Mouse (Mus musculus) lung, embryonic 14.5 days (tissue): Measurements from ENCODE around the gene Fbxo7. TPM values are rescaled to one million over a fixed set of nuclear protein-coding genes. Genes with fewer than 3 reads are reported as not detected.

Source experiments
- ATAC-seq: fragments of 200-750 bp; cut with Nextera tagmentation; 2 replicates; pipeline ENCODE4 v1.8.0; 2017; ENCODE audit warnings: mild to moderate bottlenecking, moderate TSS enrichment, moderate library complexity; ENCODE audit not compliant: insufficient read depth
- DNase-seq: peaks from one replicate; pipeline ENCODE4 v3.0.0-alpha.2; 2015
- H3K27ac ChIP-seq: fragments of 300-500 bp; sonication (generic); 2 replicates; pipeline ENCODE4 v1.5.1; 2014; ENCODE audit warnings: low read depth, mild to moderate bottlenecking, moderate library complexity
- H3K27me3 ChIP-seq: fragments of 300-500 bp; sonication (generic); 2 replicates; pipeline ENCODE4 v1.6.1; 2014; ENCODE audit warnings: low read length, control low read depth; ENCODE audit not compliant: insufficient read depth
- H3K36me3 ChIP-seq: fragments of 300-500 bp; sonication (generic); 2 replicates; pipeline ENCODE4 v1.6.1; 2014; ENCODE audit warnings: control low read depth; ENCODE audit not compliant: insufficient read depth
- H3K4me1 ChIP-seq: fragments of 300-500 bp; sonication (generic); 2 replicates; pipeline ENCODE4 v1.6.1; 2014; ENCODE audit warnings: antibody characterized with exemption, control low read depth; ENCODE audit not compliant: insufficient read depth
- H3K4me2 ChIP-seq: fragments of 300-500 bp; sonication (generic); 2 replicates; pipeline ENCODE4 v1.6.1; 2014; ENCODE audit warnings: mild to moderate bottlenecking
- H3K4me3 ChIP-seq: fragments of 300-500 bp; sonication (generic); 2 replicates; pipeline ENCODE4 v1.5.1; 2014; ENCODE audit warnings: low read depth, low read length
- H3K9ac ChIP-seq: fragments of 300-500 bp; sonication (generic); 2 replicates; pipeline ENCODE4 v1.6.1; 2014
- H3K9me3 ChIP-seq: fragments of 300-500 bp; sonication (generic); 2 replicates; pipeline ENCODE4 v1.6.1; 2016; ENCODE audit warnings: low read depth, low read length, control low read depth
- CTCF ChIP-seq: IDR thresholded peaks from 2 replicates; pipeline ENCODE4 v1.5.1; 2016; ENCODE audit warnings: antibody characterized with exemption, low read depth
- WGBS: fragments of 180-500 bp; shearing (Covaris S2); extraction: QIAGEN DNeasy Blood & Tissue Kit; methylation state at CpG from one replicate; pipeline ENCODE4 v1.1.7; 2014; 5-methylcytosine and 5-hydroxymethylcytosine counted together
- polyA plus RNA-seq: library from polyadenylated mRNA; unstranded; fragments of >200 nt; fragmentation: Nextera tagmentation; extraction: Ambion mirVana; gene quantifications from 2 replicates; pipeline ENCODE4 v1.2.1, GENCODE M21; 2014

Gene Fbxo7
- polyA plus RNA-seq, 1 experiment from 2014 or later = 21.3 TPM

DNA sequence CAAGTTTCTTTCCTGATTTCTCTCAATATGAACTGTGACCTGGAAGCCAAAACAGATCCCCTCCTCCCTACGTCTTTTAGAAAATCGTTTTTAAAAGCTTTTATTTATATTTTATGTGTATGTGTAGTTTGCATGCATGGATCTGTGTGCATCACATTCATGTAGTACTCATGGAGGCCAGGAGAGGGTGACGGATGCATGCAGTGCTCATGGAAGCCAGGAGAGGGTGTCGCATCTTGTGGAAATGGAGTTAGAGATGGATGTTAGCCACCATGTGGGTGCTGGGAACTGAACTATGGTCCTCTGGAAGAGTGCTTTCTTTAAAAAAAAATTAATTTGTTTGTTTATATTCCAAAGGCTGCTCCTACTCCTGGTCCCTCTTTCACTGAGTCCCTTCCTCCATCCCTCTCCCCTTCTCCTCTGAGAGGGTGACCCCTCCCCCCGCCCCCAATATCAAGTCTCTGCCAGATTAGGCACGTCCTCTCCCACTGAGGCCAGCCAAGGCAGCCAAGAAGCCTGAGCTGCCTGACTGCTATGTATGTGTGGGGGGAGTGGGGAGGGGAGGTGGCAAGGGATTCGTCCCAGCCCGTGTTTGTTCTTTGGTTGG lies 34.6 kb downstream of the Fbxo7 start:
- no peak overlapping the region for H3K27ac ChIP-seq
- no peak overlapping the region for H3K9ac ChIP-seq
- H3K36me3 ChIP-seq = 0 out of 2 replicates have a peak, but pooled peaks cover 5% of the 10 kb centered on the region
- WGBS = 71% methylated on average over 8 of the region's 8 CpGs
- DNase-seq (no peak), ATAC-seq (peak; percentile 38; the same call in 1 of the 2 replicates)
- no peaks in the 10 kb centered on the region for H3K4me1 ChIP-seq
- H3K4me2 ChIP-seq = no peak overlapping the region
- no peaks in the 10 kb centered on the region for H3K9me3 ChIP-seq
- peak; percentile 33 for TF ChIP-seq CTCF
- H3K4me3 ChIP-seq = no peak overlapping the region
- H3K27me3 ChIP-seq = no peaks in the 10 kb centered on the region

DNA sequence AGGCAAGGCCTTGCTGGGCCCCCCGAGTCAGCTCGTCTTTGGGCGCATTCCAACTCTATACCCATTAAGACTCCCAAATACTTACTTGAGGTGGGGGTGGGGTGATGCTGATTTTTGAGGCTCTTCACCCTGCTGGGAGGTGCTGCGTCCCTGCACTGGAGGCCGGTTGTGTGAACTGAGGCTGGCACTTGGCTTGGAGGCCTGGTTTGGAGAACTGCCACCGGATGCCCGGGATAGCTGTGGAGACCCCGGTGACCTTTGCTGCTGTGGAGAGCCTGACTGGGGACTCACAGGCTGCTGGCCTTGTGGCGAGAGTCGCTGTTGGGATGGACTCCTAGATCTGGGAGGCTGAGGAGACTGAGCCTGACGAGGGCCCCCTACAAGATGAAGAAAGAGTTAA lies 35.5 kb downstream of the Fbxo7 start:
- WGBS = 69% methylated on average over 11 of the region's 11 CpGs
- TF ChIP-seq CTCF = no peak
- ATAC-seq = peak; percentile 16; the same call in 1 of the 2 replicates

GRCm38 (mm10) chr10:86057712-86058111 lies 35.9 kb downstream of the Fbxo7 start:
- Histone ChIP-seq H3K4me2 (no peak overlapping the region), H3K36me3 (0 out of 2 replicates have a peak, but pooled peaks cover 2% of the 10 kb centered on the region), H3K4me1 (no peaks in the 10 kb centered on the region), H3K9me3 (no peaks in the 10 kb centered on the region), H3K4me3 (no peak overlapping the region), H3K27me3 (no peaks in the 10 kb centered on the region), H3K27ac (no peak overlapping the region), H3K9ac (no peak overlapping the region)
- no peak for TF ChIP-seq CTCF
- ATAC-seq = no peak
- 46% methylated on average over 2 of the region's 2 CpGs for WGBS
- no peak for DNase-seq

More for the DNA sequence above, 35.5 kb downstream of the Fbxo7 start:
- no peak overlapping the region for H3K4me2 ChIP-seq
- no peaks in the 10 kb centered on the region for H3K4me1 ChIP-seq
- H3K36me3 ChIP-seq = 0 out of 2 replicates have a peak, but pooled peaks cover 2% of the 10 kb centered on the region
- H3K9me3 ChIP-seq = no peaks in the 10 kb centered on the region
- H3K4me3 ChIP-seq = no peak overlapping the region
- no peak for DNase-seq
- H3K9ac ChIP-seq = no peak overlapping the region
- no peaks in the 10 kb centered on the region for H3K27me3 ChIP-seq
- no peak overlapping the region for H3K27ac ChIP-seq

GRCm38 (mm10) chr10:86060267-86060666 lies 38.5 kb downstream of the Fbxo7 start:
- no peak for ATAC-seq
- H3K27me3 ChIP-seq = no peaks in the 10 kb centered on the region

GRCm38 (mm10) chr10:86062261-86063017 lies 40.7 kb downstream of the Fbxo7 start:
- H3K9ac ChIP-seq = no peak overlapping the region
- H3K36me3 ChIP-seq = no peaks in the 10 kb centered on the region
- H3K27me3 ChIP-seq = no peaks in the 10 kb centered on the region
- DNase-seq (no peak), ATAC-seq (no peak)
- H3K4me3 ChIP-seq = no peak overlapping the region
- H3K4me1 ChIP-seq = no peaks in the 10 kb centered on the region
- H3K27ac ChIP-seq = no peak overlapping the region
- no peak overlapping the region for H3K4me2 ChIP-seq
- TF ChIP-seq CTCF = no peak
- H3K9me3 ChIP-seq = no peaks in the 10 kb centered on the region
- 47% methylated on average over 5 of the region's 5 CpGs for WGBS

More at GRCm38 (mm10) chr10:86060267-86060666, 38.5 kb downstream of the Fbxo7 start:
- no peak for DNase-seq
- Histone ChIP-seq H3K36me3 (no peaks in the 10 kb centered on the region), H3K27ac (no peak overlapping the region), H3K9me3 (no peaks in the 10 kb centered on the region), H3K9ac (no peak overlapping the region), H3K4me3 (no peak overlapping the region), H3K4me2 (no peak overlapping the region), H3K4me1 (no peaks in the 10 kb centered on the region)
- 68% methylated on average over 3 of the region's 3 CpGs for WGBS
- TF ChIP-seq CTCF = no peak

GRCm38 (mm10) chr10:86063018-86063384 lies 41.2 kb downstream of the Fbxo7 start:
- H3K4me1 ChIP-seq = no peaks in the 10 kb centered on the region
- no peak for TF ChIP-seq CTCF
- no peak overlapping the region for H3K4me3 ChIP-seq
- no peak overlapping the region for H3K9ac ChIP-seq
- no peaks in the 10 kb centered on the region for H3K36me3 ChIP-seq
- H3K27ac ChIP-seq = no peak overlapping the region
- 88% methylated on average over 8 of the region's 8 CpGs for WGBS
- no peaks in the 10 kb centered on the region for H3K9me3 ChIP-seq
- no peak for ATAC-seq
- H3K27me3 ChIP-seq = no peaks in the 10 kb centered on the region
- no peak overlapping the region for H3K4me2 ChIP-seq
- DNase-seq = no peak

- Histone ChIP-seq H3K4me1 (no peaks in the 10 kb centered on the region), H3K36me3 (no peaks in the 10 kb centered on the region), H3K9ac (no peak overlapping the region), H3K9me3 (no peaks in the 10 kb centered on the region), H3K27ac (no peak overlapping the region), H3K4me3 (no peak overlapping the region), H3K27me3 (no peaks in the 10 kb centered on the region), H3K4me2 (no peak overlapping the region)
- DNase-seq (peak; percentile 96), ATAC-seq (peak; percentile 92)
- WGBS = under 1% methylated on average over 4 of the region's 4 CpGs
- peak; percentile 98 for TF ChIP-seq CTCF
These were observed 43.2 kb downstream of the Fbxo7 start for GRCm38 (mm10) chr10:86064937-86065336.
